Mouse (Mus musculus): ENCODE data around the gene Plcb4.

Plcb4 gene

GRCm38 (mm10) chr2:136002118-136002517, 343.3 kb downstream of the Plcb4 start:
- DNase-seq (ENCODE audit: low read depth, low spot score) = no peak

- DNase-seq (ENCODE audit: low read depth, low spot score) = no peak
These were observed 345.0 kb downstream of the Plcb4 start for GRCm38 (mm10) chr2:136003836-136004235.

GRCm38 (mm10) chr2:136006280-136006679, 347.5 kb downstream of the Plcb4 start:
- DNase-seq (ENCODE audit: low read depth, low spot score) = no peak

GRCm38 (mm10) chr2:136012759-136013158, 353.9 kb downstream of the Plcb4 start:
- no peak for DNase-seq (ENCODE audit: low read depth, low spot score)

GRCm38 (mm10) chr2:136048464-136048863, 389.7 kb downstream of the Plcb4 start:
- no peak for DNase-seq (ENCODE audit: low read depth, low spot score)

GRCm38 (mm10) chr2:136050793-136051615, 392.2 kb downstream of the Plcb4 start:
- no peak for DNase-seq (ENCODE audit: low read depth, low spot score)

GRCm38 (mm10) chr2:136051688-136052289, 393.0 kb downstream of the Plcb4 start, which contains the start of gene Lamp5:
Gene Lamp5 (plus strand): TSS chr2:136052239.
- DNase-seq (ENCODE audit: low read depth, low spot score) = no peak

GRCm38 (mm10) chr2:136057861-136058331, 399.1 kb downstream of the Plcb4 start:
- no peak for DNase-seq (ENCODE audit: low read depth, low spot score)

- no peak for DNase-seq (ENCODE audit: low read depth, low spot score)
These were observed 399.6 kb downstream of the Plcb4 start for GRCm38 (mm10) chr2:136058398-136058797.

- DNase-seq (ENCODE audit: low read depth, low spot score) = no peak
These were observed 400.3 kb downstream of the Plcb4 start for GRCm38 (mm10) chr2:136059029-136059669.

Data from brain, embryonic 18.5 days (tissue).